Mouse (Mus musculus) megakaryocyte, embryonic 14.5 days (primary cell): ENCODE measurements around the gene Gm48552. TPM values are rescaled to one million over a fixed set of nuclear protein-coding genes. Genes with fewer than 3 reads are reported as not detected.

Source experiments
- H3K27me3 ChIP-seq: replicated peaks from 2 replicates; pipeline ENCODE3; 2012; ENCODE audit warnings: inconsistent platforms
- H3K36me3 ChIP-seq: replicated peaks from 2 replicates; pipeline ENCODE3; 2012; ENCODE audit warnings: low read length, inconsistent platforms, mixed read lengths
- H3K4me1 ChIP-seq: 2 replicates; pipeline ENCODE4 v1.6.1; 2012; ENCODE audit warnings: inconsistent platforms
- H3K4me3 ChIP-seq: replicated peaks from 2 replicates; pipeline ENCODE3; 2012; ENCODE audit warnings: moderate library complexity, mild to moderate bottlenecking, inconsistent platforms
- H3K9me3 ChIP-seq: 2 replicates; pipeline ENCODE4 v1.6.1; 2012; ENCODE audit warnings: inconsistent platforms
- FLI1 ChIP-seq: IDR thresholded peaks from 2 replicates; pipeline ENCODE4 v1.6.1; 2012; ENCODE audit warnings: low read length, inconsistent platforms, mixed read lengths
- GATA1 ChIP-seq: IDR thresholded peaks from 3 replicates; pipeline ENCODE4 v1.6.1; 2012; ENCODE audit warnings: mixed read lengths, low read length, inconsistent platforms, borderline replicate concordance
- polyA plus RNA-seq: library from polyadenylated mRNA; stranded (reverse); fragments of >175 nt; gene quantifications from 2 replicates; pipeline ENCODE4 v1.2.3, GENCODE M21; 2012; ENCODE audit warnings: low replicate concordance; ENCODE audit not compliant: insufficient read depth

Gm48552 gene
- polyA plus RNA-seq, 1 experiment: 8.4 TPM

GRCm38 (mm10) chr10:81376561-81377361 lies 12.0 kb upstream of the Gm48552 start:
- TF ChIP-seq GATA1 (no peak), FLI1 (no peak)
- H3K4me1 ChIP-seq: peaks cover 87% of the 10 kb centered on the region
- H3K27me3 ChIP-seq: no peaks in the 10 kb centered on the region
- H3K9me3 ChIP-seq: no peaks in the 10 kb centered on the region
- peaks cover 50% of the 10 kb centered on the region for H3K36me3 ChIP-seq
- peak overlapping the region; percentile 95 for H3K4me3 ChIP-seq

- no peak for TF ChIP-seq FLI1
- no peak for TF ChIP-seq GATA1
- Histone ChIP-seq H3K36me3 (peaks cover 44% of the 10 kb centered on the region), H3K9me3 (no peaks in the 10 kb centered on the region), H3K27me3 (no peaks in the 10 kb centered on the region), H3K4me3 (peak overlapping the region; percentile 95), H3K4me1 (peaks cover 87% of the 10 kb centered on the region)
These were observed 11.5 kb upstream of the Gm48552 start for GRCm38 (mm10) chr10:81377362-81377664.

GRCm38 (mm10) chr10:81377793-81378552 lies 10.8 kb upstream of the Gm48552 start, which contains the start of gene Fzr1:
Gene Fzr1, minus strand, starts transcription at chr10:81378516.
- TF ChIP-seq GATA1: no peak
- no peak for TF ChIP-seq FLI1
- H3K27me3 ChIP-seq: no peaks in the 10 kb centered on the region
- peak within 1 kb of the TSS; percentile 95 for H3K4me3 ChIP-seq
- no peaks in the 10 kb centered on the region for H3K9me3 ChIP-seq
- H3K4me1 ChIP-seq: peaks cover 87% of the 10 kb centered on the region
- peaks cover 38% of the 10 kb centered on the region for H3K36me3 ChIP-seq

- peaks cover 31% of the 10 kb centered on the region for H3K36me3 ChIP-seq
- H3K27me3 ChIP-seq: no peaks in the 10 kb centered on the region
- H3K4me3 ChIP-seq: peak overlapping the region; percentile 95
- peaks cover 83% of the 10 kb centered on the region for H3K4me1 ChIP-seq
- TF ChIP-seq GATA1 (no peak), FLI1 (0 out of 2 replicates have a peak, but pooled peaks have one; percentile 21)
- no peaks in the 10 kb centered on the region for H3K9me3 ChIP-seq
These were observed 10.1 kb upstream of the Gm48552 start for GRCm38 (mm10) chr10:81378553-81379182.

GRCm38 (mm10) chr10:81379183-81379553 lies 9.6 kb upstream of the Gm48552 start:
- TF ChIP-seq FLI1 (no peak), GATA1 (no peak)
- H3K4me1 ChIP-seq: peaks cover 78% of the 10 kb centered on the region

GRCm38 (mm10) chr10:81379809-81380378 lies 8.9 kb upstream of the Gm48552 start:
- Histone ChIP-seq H3K4me3 (peak overlapping the region; percentile 39), H3K9me3 (no peaks in the 10 kb centered on the region), H3K4me1 (peaks cover 78% of the 10 kb centered on the region), H3K27me3 (no peaks in the 10 kb centered on the region), H3K36me3 (peaks cover 20% of the 10 kb centered on the region)
- no peak for TF ChIP-seq FLI1
- no peak for TF ChIP-seq GATA1

More at GRCm38 (mm10) chr10:81379183-81379553, 9.6 kb upstream of the Gm48552 start:
- peak overlapping the region; percentile 95 for H3K4me3 ChIP-seq
- peaks cover 26% of the 10 kb centered on the region for H3K36me3 ChIP-seq
- H3K27me3 ChIP-seq: no peaks in the 10 kb centered on the region
- no peaks in the 10 kb centered on the region for H3K9me3 ChIP-seq

- TF ChIP-seq GATA1 (peak; percentile 99), FLI1 (peak; percentile 82)
- Histone ChIP-seq H3K9me3 (no peaks in the 10 kb centered on the region), H3K4me1 (peaks cover 78% of the 10 kb centered on the region), H3K27me3 (no peaks in the 10 kb centered on the region), H3K36me3 (peaks cover 18% of the 10 kb centered on the region), H3K4me3 (peak overlapping the region; percentile 83)
These were observed 6.8 kb upstream of the Gm48552 start for GRCm38 (mm10) chr10:81382039-81382438.

GRCm38 (mm10) chr10:81383802-81384604 lies 4.8 kb upstream of the Gm48552 start, which contains the start of the genes Dohh and Gm48551:
Gene Dohh, plus strand, starts transcription at chr10:81384428.
Gene Gm48551, plus strand, starts transcription at chr10:81384466.
- H3K36me3 ChIP-seq: peaks cover 35% of the 10 kb centered on the region
- H3K4me3 ChIP-seq: peak within 1 kb of the TSS; percentile 91
- no peaks in the 10 kb centered on the region for H3K9me3 ChIP-seq
- TF ChIP-seq GATA1 (no peak), FLI1 (peak; percentile 91)
- peaks cover 79% of the 10 kb centered on the region for H3K4me1 ChIP-seq
- no peaks in the 10 kb centered on the region for H3K27me3 ChIP-seq

GRCm38 (mm10) chr10:81384605-81384982 lies 4.2 kb upstream of the Gm48552 start:
- TF ChIP-seq FLI1: no peak
- TF ChIP-seq GATA1: no peak
- peaks cover 41% of the 10 kb centered on the region for H3K36me3 ChIP-seq
- H3K4me1 ChIP-seq: peaks cover 77% of the 10 kb centered on the region
- no peaks in the 10 kb centered on the region for H3K9me3 ChIP-seq
- peak overlapping the region; percentile 91 for H3K4me3 ChIP-seq
- H3K27me3 ChIP-seq: no peaks in the 10 kb centered on the region
